31 mouse cellular contexts compared by ENCODE assay signal in the genomic region with DNA sequence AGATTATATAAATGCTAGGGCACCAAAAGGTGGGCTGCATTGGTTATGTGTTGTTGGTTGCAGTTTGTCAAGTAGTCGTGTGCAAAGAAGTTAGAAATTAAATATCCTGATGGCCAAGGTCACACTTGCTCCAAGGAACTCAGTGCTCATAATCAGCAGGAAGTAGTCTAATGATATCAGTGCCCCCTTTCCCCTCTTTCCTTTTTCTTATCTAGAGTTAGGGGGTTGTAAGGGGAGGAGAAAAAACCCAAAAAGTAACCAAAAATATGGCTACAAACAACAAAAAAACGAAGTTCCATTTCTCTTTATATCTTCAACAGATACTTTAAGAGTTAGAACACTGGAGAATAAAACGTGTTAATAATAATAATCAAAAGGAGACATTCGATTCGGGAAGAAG. TPM values are rescaled to one million over a fixed set of nuclear protein-coding genes. Genes with fewer than 3 reads are reported as not detected.
"Had no signal": no experiment of that assay in that cellular context is flagged by ENCODE, and none has a peak within 500 bp of the region (broad histone marks: within the 10 kb centered on the region; RNA-seq: fewer than 3 reads in every experiment).

No protein-coding gene starts in this region.

- H3K27ac ChIP-seq: gastrocnemius, adult 2 months; heart, embryonic 10.5 days; hindbrain, embryonic 10.5 days; hindbrain, embryonic 12.5 days; hindbrain, embryonic 15.5 days; intestine, embryonic 15.5 days; layer of hippocampus, adult 2 months; left cerebral cortex, adult 2 months; limb, embryonic 10.5 days; limb, embryonic 12.5 days had no signal

- H3K9ac ChIP-seq: heart, embryonic 12.5 days; hindbrain, embryonic 12.5 days; hindbrain, embryonic 15.5 days; intestine, embryonic 15.5 days; limb, embryonic 12.5 days had no signal

- H3K4me2 ChIP-seq: heart, embryonic 12.5 days; hindbrain, embryonic 12.5 days; hindbrain, embryonic 15.5 days; intestine, embryonic 15.5 days; limb, embryonic 12.5 days had no signal

- H3K27me3 ChIP-seq: heart, embryonic 12.5 days; hindbrain, embryonic 12.5 days; hindbrain, embryonic 15.5 days; intestine, embryonic 15.5 days; limb, embryonic 12.5 days had no signal

- H3K4me1 ChIP-seq: heart, embryonic 10.5 days; heart, embryonic 12.5 days; hindbrain, embryonic 12.5 days; hindbrain, embryonic 15.5 days; intestine, embryonic 15.5 days; limb, embryonic 10.5 days; limb, embryonic 12.5 days had no signal

- H3K36me3 ChIP-seq: heart, embryonic 10.5 days; heart, embryonic 12.5 days; hindbrain, embryonic 10.5 days; hindbrain, embryonic 12.5 days; hindbrain, embryonic 15.5 days; intestine, embryonic 15.5 days; limb, embryonic 10.5 days; limb, embryonic 12.5 days had no signal

- H3K9me3 ChIP-seq: heart, embryonic 10.5 days; heart, embryonic 12.5 days; hindbrain, embryonic 10.5 days; hindbrain, embryonic 12.5 days; hindbrain, embryonic 15.5 days; intestine, embryonic 15.5 days; limb, embryonic 10.5 days; limb, embryonic 12.5 days had no signal

- H3K4me3 ChIP-seq: gastrocnemius, adult 2 months; heart, embryonic 10.5 days; heart, embryonic 12.5 days; hindbrain, embryonic 10.5 days; hindbrain, embryonic 12.5 days; hindbrain, embryonic 15.5 days; intestine, embryonic 15.5 days; layer of hippocampus, adult 2 months; left cerebral cortex, adult 2 months; limb, embryonic 10.5 days; limb, embryonic 12.5 days had no signal

- DNase-seq: gastrocnemius, adult 2 months; gastrocnemius, postnatal 10 days; gastrocnemius, postnatal 25 days; heart, adult 18-20 months; heart, postnatal 10 days; heart, postnatal 4 days; kidney, adult 18-20 months; kidney, adult 8-10 months; kidney, postnatal 10 days; kidney, postnatal 25 days; kidney, postnatal 4 days had no signal

- ATAC-seq: inflammation-experienced regulatory T-cells, adult 6 months; intestine, embryonic 15.5 days; intestine, postnatal 0 days had no signal

RNA-seq across cellular contexts. Expression of a gene that starts 2.6 kb away (rescaled TPM):
- total RNA-seq: gastrocnemius, adult 2 months; gastrocnemius, postnatal 10 days; gastrocnemius, postnatal 25 days had no signal
- polyA plus RNA-seq: inflammation-experienced regulatory T-cells, adult 6 months had no signal

RNA-seq across cellular contexts. Expression of a gene that starts 56.3 kb away (rescaled TPM):
- total RNA-seq: gastrocnemius, adult 2 months; gastrocnemius, postnatal 10 days; gastrocnemius, postnatal 25 days; gastrocnemius, postnatal 4 days; granulocyte monocyte progenitor cell, adult 5-6 weeks; heart, adult 18-20 months; heart, postnatal 10 days; heart, postnatal 4 days; layer of hippocampus, postnatal 25 days; left cerebral cortex, adult 2 months; left cerebral cortex, postnatal 14 days; left cerebral cortex, postnatal 36 days; liver, adult 2 months had no signal
- polyA plus RNA-seq: hindbrain, embryonic 10.5 days; hindbrain, embryonic 12.5 days; hindbrain, embryonic 15.5 days; inflammation-experienced regulatory T-cells, adult 6 months; intestine, embryonic 15.5 days; kidney, embryonic 14.5 days; kidney, embryonic 16.5 days; limb, embryonic 10.5 days; limb, embryonic 12.5 days; liver, adult 2 months had no signal
